Mouse (Mus musculus): ENCODE data around the gene Mok. TPM values are rescaled to one million over a fixed set of nuclear protein-coding genes. Genes with fewer than 3 reads are reported as not detected.

Gene Mok
- polyA plus RNA-seq, 1 experiment from 2014 or later: 2.5 TPM

- H3K4me2 ChIP-seq: no peak overlapping the region
- no peak overlapping the region for H3K27ac ChIP-seq
- no peaks in the 10 kb centered on the region for H3K9me3 ChIP-seq
- no peaks in the 10 kb centered on the region for H3K27me3 ChIP-seq (replicated peaks)
- H3K4me3 ChIP-seq (replicated peaks): no peak overlapping the region
- no peak overlapping the region for H3K9ac ChIP-seq
- no peaks in the 10 kb centered on the region for H3K36me3 ChIP-seq
- WGBS: 83% methylated on average over 7 of the region's 7 CpGs
- no peaks in the 10 kb centered on the region for H3K4me1 ChIP-seq
- ATAC-seq (ENCODE audit: insufficient read depth, low FRiP score, low read depth): no peak
Measured at GRCm38 (mm10) chr12:110822366-110822765, 18.4 kb downstream of the Mok start.

DNA sequence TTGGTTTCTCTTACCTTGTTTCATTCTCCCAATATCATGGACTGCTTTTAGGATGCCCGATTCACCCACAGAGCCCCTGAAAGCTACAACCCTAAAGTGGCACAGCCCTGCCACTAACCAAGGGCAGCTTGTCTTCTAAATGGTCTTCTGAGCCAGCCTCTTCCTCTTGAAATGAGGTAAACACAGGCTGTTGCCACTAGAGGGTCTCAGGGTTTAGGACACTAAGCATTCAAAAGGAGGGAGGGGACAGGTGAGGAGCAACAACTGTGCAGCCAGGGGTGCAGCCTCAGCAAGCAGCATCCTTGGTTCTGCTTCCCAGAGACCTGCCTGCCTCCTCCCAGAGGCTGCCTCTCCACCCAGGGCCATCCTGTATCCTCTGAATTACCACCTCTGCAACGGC lies 19.0 kb downstream of the Mok start:
- H3K4me1 ChIP-seq: no peaks in the 10 kb centered on the region
- no peak overlapping the region for H3K27ac ChIP-seq
- no peak for ATAC-seq (ENCODE audit: insufficient read depth, low FRiP score, low read depth)
- no peaks in the 10 kb centered on the region for H3K9me3 ChIP-seq
- no peaks in the 10 kb centered on the region for H3K36me3 ChIP-seq
- H3K27me3 ChIP-seq (replicated peaks): no peaks in the 10 kb centered on the region
- H3K9ac ChIP-seq: no peak overlapping the region
- H3K4me2 ChIP-seq: no peak overlapping the region
- no peak overlapping the region for H3K4me3 ChIP-seq (replicated peaks)
- 82% methylated on average over 2 of the region's 2 CpGs for WGBS

DNA sequence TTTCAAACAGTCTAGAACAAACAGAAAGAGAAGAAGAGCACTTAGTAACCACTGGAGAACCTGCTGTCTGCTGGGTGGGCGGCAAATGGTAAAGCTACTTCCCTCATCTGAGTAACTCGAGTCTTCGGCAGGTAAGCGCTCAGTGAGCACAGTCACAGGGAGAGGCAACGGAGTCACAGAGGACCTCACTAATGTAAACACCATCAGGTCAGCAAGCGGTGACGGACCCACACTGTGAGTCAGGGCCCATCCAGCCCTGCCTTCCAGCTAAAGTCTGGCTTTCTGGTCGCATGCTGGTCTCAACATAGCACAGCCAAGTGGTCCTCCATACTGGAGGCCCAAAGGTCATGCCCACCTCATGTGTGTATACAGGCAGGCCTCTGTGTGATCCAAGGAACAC lies 21.4 kb downstream of the Mok start:
- Histone ChIP-seq H3K9ac (no peak overlapping the region), H3K27ac (no peak overlapping the region), H3K4me1 (no peaks in the 10 kb centered on the region), H3K27me3 (replicated peaks) (no peaks in the 10 kb centered on the region), H3K4me3 (replicated peaks) (no peak overlapping the region), H3K4me2 (no peak overlapping the region), H3K36me3 (no peaks in the 10 kb centered on the region), H3K9me3 (no peaks in the 10 kb centered on the region)
- WGBS: 47% methylated on average over 8 of the region's 8 CpGs
- ATAC-seq (ENCODE audit: insufficient read depth, low FRiP score, low read depth): peak; percentile 72

GRCm38 (mm10) chr12:110816833-110817232 lies 23.9 kb downstream of the Mok start:
- WGBS: 78% methylated on average over 2 of the region's 2 CpGs
- no peak for ATAC-seq (ENCODE audit: insufficient read depth, low FRiP score, low read depth)

DNA sequence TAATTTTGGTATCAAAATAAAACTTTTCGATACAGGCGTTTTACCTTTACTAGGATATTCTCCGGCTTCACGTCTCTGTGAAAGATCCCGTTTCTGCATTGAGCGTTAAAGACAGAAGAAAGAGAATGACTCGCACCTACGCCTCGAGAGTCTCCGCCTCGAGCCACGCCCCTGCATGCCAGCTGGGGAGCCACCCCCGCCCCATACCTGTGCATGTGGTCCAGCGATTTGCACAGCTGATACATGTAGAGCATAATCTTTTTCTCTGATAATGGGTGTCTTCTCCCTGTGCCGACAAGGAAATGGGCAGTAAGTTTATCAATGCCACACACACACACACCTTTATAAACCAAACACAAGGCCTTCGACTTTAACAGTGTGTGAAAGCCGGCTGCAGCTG lies 25.8 kb downstream of the Mok start:
- Histone ChIP-seq H3K27me3 (replicated peaks) (no peaks in the 10 kb centered on the region), H3K27ac (no peak overlapping the region), H3K9ac (no peak overlapping the region), H3K36me3 (no peaks in the 10 kb centered on the region; the same call in 1 of the 2 replicates), H3K9me3 (no peaks in the 10 kb centered on the region), H3K4me3 (replicated peaks) (no peak overlapping the region), H3K4me1 (no peaks in the 10 kb centered on the region), H3K4me2 (no peak overlapping the region)
- WGBS: 46% methylated on average over 17 of the region's 17 CpGs
- ATAC-seq (ENCODE audit: insufficient read depth, low FRiP score, low read depth): no peak

More at GRCm38 (mm10) chr12:110816833-110817232, 23.9 kb downstream of the Mok start:
- Histone ChIP-seq H3K9ac (no peak overlapping the region), H3K36me3 (no peaks in the 10 kb centered on the region; the same call in 1 of the 2 replicates), H3K27ac (no peak overlapping the region), H3K4me1 (no peaks in the 10 kb centered on the region), H3K9me3 (no peaks in the 10 kb centered on the region), H3K4me2 (no peak overlapping the region), H3K27me3 (replicated peaks) (no peaks in the 10 kb centered on the region), H3K4me3 (replicated peaks) (no peak overlapping the region)

DNA sequence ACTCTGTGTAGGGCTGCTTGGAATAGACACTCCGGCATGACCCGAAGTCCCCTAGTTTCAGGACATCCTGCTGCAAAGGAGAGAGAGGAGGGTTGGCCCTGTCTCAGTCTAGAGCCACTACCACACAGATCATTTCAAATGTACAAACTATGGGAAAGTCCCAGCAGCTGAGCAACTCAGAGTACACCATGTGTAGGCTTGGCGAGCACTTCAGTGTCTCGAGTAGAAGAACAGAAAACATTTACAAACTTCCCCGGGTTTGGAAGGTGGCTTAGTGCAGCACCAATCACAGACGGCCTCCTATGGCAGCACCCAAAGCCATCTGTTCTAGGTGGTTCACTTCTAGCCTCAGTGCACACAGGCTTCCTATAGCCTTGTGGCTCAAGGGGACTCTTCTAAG lies 27.1 kb downstream of the Mok start:
- ATAC-seq (ENCODE audit: insufficient read depth, low FRiP score, low read depth): no peak
- H3K9ac ChIP-seq: no peak overlapping the region
- H3K4me3 ChIP-seq (replicated peaks): no peak overlapping the region
- 84% methylated on average over 6 of the region's 6 CpGs for WGBS
- H3K4me1 ChIP-seq: no peaks in the 10 kb centered on the region
- no peaks in the 10 kb centered on the region for H3K9me3 ChIP-seq
- H3K27ac ChIP-seq: no peak overlapping the region
- H3K27me3 ChIP-seq (replicated peaks): no peaks in the 10 kb centered on the region
- H3K36me3 ChIP-seq: no peaks in the 10 kb centered on the region; the same call in 1 of the 2 replicates
- H3K4me2 ChIP-seq: no peak overlapping the region

- H3K36me3 ChIP-seq: no peaks in the 10 kb centered on the region; the same call in 1 of the 2 replicates
- no peaks in the 10 kb centered on the region for H3K9me3 ChIP-seq
- H3K4me1 ChIP-seq: no peaks in the 10 kb centered on the region
- no peak for ATAC-seq (ENCODE audit: insufficient read depth, low FRiP score, low read depth)
- H3K4me2 ChIP-seq: no peak overlapping the region
- no peaks in the 10 kb centered on the region for H3K27me3 ChIP-seq (replicated peaks)
- H3K9ac ChIP-seq: no peak overlapping the region
- 83% methylated on average over 9 of the region's 9 CpGs for WGBS
- no peak overlapping the region for H3K4me3 ChIP-seq (replicated peaks)
- H3K27ac ChIP-seq: no peak overlapping the region
Measured at GRCm38 (mm10) chr12:110813132-110813531, 27.6 kb downstream of the Mok start.

- Histone ChIP-seq H3K9ac (no peak overlapping the region), H3K4me2 (no peak overlapping the region), H3K27me3 (replicated peaks) (no peaks in the 10 kb centered on the region), H3K36me3 (peaks cover 2% of the 10 kb centered on the region), H3K27ac (no peak overlapping the region), H3K4me1 (no peaks in the 10 kb centered on the region), H3K4me3 (replicated peaks) (no peak overlapping the region), H3K9me3 (no peaks in the 10 kb centered on the region)
- WGBS: 76% methylated on average over 5 of the region's 5 CpGs
- no peak for ATAC-seq (ENCODE audit: insufficient read depth, low FRiP score, low read depth)
Measured at GRCm38 (mm10) chr12:110808848-110809247, 31.9 kb downstream of the Mok start.

DNA sequence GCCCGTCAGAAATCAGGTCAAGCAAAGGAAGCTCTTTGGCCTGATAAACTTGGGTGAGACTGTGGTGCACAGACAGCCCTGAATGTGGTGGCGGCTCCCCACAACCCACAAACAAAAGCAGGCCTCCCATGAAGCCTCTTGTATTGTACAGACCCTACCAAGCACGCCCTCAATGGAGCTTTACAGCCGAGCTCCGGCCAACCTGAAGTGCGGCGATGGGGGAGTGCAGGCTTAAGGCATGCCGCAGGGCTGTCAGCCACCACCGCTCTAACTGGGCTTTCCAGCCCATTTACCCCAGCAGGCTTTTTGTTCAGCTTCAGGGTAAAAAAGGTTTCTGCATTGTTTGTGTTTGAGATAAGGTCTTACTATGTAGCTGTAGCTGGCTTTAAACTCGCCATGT lies 32.3 kb downstream of the Mok start:
- H3K4me1 ChIP-seq: no peaks in the 10 kb centered on the region
- H3K4me3 ChIP-seq (replicated peaks): no peak overlapping the region
- WGBS: 81% methylated on average over 10 of the region's 10 CpGs
- no peaks in the 10 kb centered on the region for H3K27me3 ChIP-seq (replicated peaks)
- H3K9ac ChIP-seq: no peak overlapping the region
- no peak overlapping the region for H3K27ac ChIP-seq
- ATAC-seq (ENCODE audit: insufficient read depth, low FRiP score, low read depth): no peak
- no peaks in the 10 kb centered on the region for H3K9me3 ChIP-seq
- peaks cover 2% of the 10 kb centered on the region for H3K36me3 ChIP-seq
- no peak overlapping the region for H3K4me2 ChIP-seq

- H3K9ac ChIP-seq: no peak overlapping the region
- H3K9me3 ChIP-seq: no peaks in the 10 kb centered on the region
- no peak overlapping the region for H3K27ac ChIP-seq
- peaks cover 2% of the 10 kb centered on the region; the same call in 1 of the 2 replicates for H3K36me3 ChIP-seq
- no peak overlapping the region for H3K4me2 ChIP-seq
- H3K4me3 ChIP-seq (replicated peaks): no peak overlapping the region
- 67% methylated on average over 3 of the region's 3 CpGs for WGBS
- ATAC-seq (ENCODE audit: insufficient read depth, low FRiP score, low read depth): no peak
- no peaks in the 10 kb centered on the region for H3K4me1 ChIP-seq
- no peaks in the 10 kb centered on the region for H3K27me3 ChIP-seq (replicated peaks)
Measured at GRCm38 (mm10) chr12:110806301-110806970, 34.3 kb downstream of the Mok start.

DNA sequence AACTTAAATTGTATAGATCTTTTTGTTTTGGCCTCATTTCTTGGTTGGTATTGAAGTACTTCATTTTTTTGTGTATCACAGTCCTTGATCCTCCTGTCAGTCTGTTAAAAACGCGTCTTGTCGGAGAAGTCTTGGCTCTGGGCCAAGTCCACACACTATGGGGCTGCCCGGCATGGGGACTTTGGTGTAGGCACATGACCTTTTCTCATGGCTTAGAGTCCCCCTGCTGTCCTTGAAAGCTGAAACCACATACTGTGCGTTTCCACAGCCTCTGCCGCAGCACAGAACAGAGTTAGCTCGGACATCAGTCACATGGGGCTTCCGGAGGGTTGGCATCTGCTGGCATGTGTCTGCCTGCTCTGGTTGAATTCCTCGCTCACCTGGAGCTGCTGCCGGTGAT lies 36.5 kb downstream of the Mok start:
- no peak overlapping the region for H3K9ac ChIP-seq
- H3K36me3 ChIP-seq: peaks cover 2% of the 10 kb centered on the region; the same call in 1 of the 2 replicates
- no peak overlapping the region for H3K4me3 ChIP-seq (replicated peaks)
- H3K27me3 ChIP-seq (replicated peaks): no peaks in the 10 kb centered on the region
- H3K9me3 ChIP-seq: no peaks in the 10 kb centered on the region
- no peak overlapping the region for H3K4me2 ChIP-seq
- H3K4me1 ChIP-seq: no peaks in the 10 kb centered on the region
- peak; percentile 63; the same call in 1 of the 2 replicates for ATAC-seq (ENCODE audit: insufficient read depth, low FRiP score, low read depth)
- no peak overlapping the region for H3K27ac ChIP-seq
- 45% methylated on average over 10 of the region's 10 CpGs for WGBS

GRCm38 (mm10) chr12:110802674-110803297 lies 38.0 kb downstream of the Mok start:
- no peaks in the 10 kb centered on the region for H3K27me3 ChIP-seq (replicated peaks)
- no peak overlapping the region for H3K4me2 ChIP-seq
- no peaks in the 10 kb centered on the region for H3K9me3 ChIP-seq
- 83% methylated on average over 5 of the region's 5 CpGs for WGBS
- no peak for ATAC-seq (ENCODE audit: insufficient read depth, low FRiP score, low read depth)
- peaks cover 2% of the 10 kb centered on the region; the same call in 1 of the 2 replicates for H3K36me3 ChIP-seq
- H3K27ac ChIP-seq: no peak overlapping the region
- H3K4me3 ChIP-seq (replicated peaks): no peak overlapping the region
- H3K4me1 ChIP-seq: no peaks in the 10 kb centered on the region
- H3K9ac ChIP-seq: no peak overlapping the region

All from stomach, embryonic 15.5 days (tissue).